Mouse (Mus musculus) heart, adult 18-20 months (tissue): ENCODE measurements around the gene Kcnk1. TPM values are rescaled to one million over a fixed set of nuclear protein-coding genes. Genes with fewer than 3 reads are reported as not detected.

Experiments used
- DNase-seq, 2 experiments: peaks; one replicate each; pipeline ENCODE4 v3.0.0; 2021 to 2022; ENCODE audit warnings: mixed read lengths in 1 of 2
- total RNA-seq, 2 experiments: library from RNA; stranded (reverse); gene quantifications; 2 replicates each; pipeline ENCODE4 v1.2.3; 2021

The Kcnk1 gene
- total RNA-seq, 2 experiments from 2014 or later: 0.45 to 1.0 TPM

- DNase-seq: no peak
These were observed 1.3 kb downstream of the Kcnk1 start for GRCm38 (mm10) chr8:125996031-125996839.

GRCm38 (mm10) chr8:125996980-125997379 lies 2.0 kb downstream of the Kcnk1 start:
- no peak for DNase-seq

- DNase-seq: no peak
These were observed 2.6 kb downstream of the Kcnk1 start for GRCm38 (mm10) chr8:125997550-125997949.

GRCm38 (mm10) chr8:125999842-126000395 lies 4.9 kb downstream of the Kcnk1 start:
- no peak for DNase-seq

- no peak for DNase-seq
These were observed 8.6 kb downstream of the Kcnk1 start for GRCm38 (mm10) chr8:126003546-126003945.

- DNase-seq: no peak
These were observed 10.0 kb downstream of the Kcnk1 start for GRCm38 (mm10) chr8:126004953-126005352.

- no peak for DNase-seq
These were observed 11.5 kb downstream of the Kcnk1 start for GRCm38 (mm10) chr8:126006310-126006990.

GRCm38 (mm10) chr8:126007538-126008330 lies 12.8 kb downstream of the Kcnk1 start:
- no peak for DNase-seq

- DNase-seq: no peak
These were observed 14.0 kb downstream of the Kcnk1 start for GRCm38 (mm10) chr8:126008945-126009344.

GRCm38 (mm10) chr8:126010900-126011299 lies 15.9 kb downstream of the Kcnk1 start:
- no peak for DNase-seq

GRCm38 (mm10) chr8:126012334-126012733 lies 17.4 kb downstream of the Kcnk1 start:
- no peak for DNase-seq

GRCm38 (mm10) chr8:126013646-126014045 lies 18.7 kb downstream of the Kcnk1 start:
- DNase-seq: no peak

- DNase-seq: no peak
These were observed 27.0 kb downstream of the Kcnk1 start for GRCm38 (mm10) chr8:126021932-126022331.

- DNase-seq: no peak
These were observed 28.8 kb downstream of the Kcnk1 start for GRCm38 (mm10) chr8:126023706-126024305.

- no peak for DNase-seq
These were observed 29.9 kb downstream of the Kcnk1 start for GRCm38 (mm10) chr8:126024891-126025290.

- no peak for DNase-seq
These were observed 31.2 kb downstream of the Kcnk1 start for GRCm38 (mm10) chr8:126026121-126026520.

- no peak for DNase-seq
These were observed 31.6 kb downstream of the Kcnk1 start for GRCm38 (mm10) chr8:126026584-126026983.

- no peak for DNase-seq
These were observed 32.5 kb downstream of the Kcnk1 start for GRCm38 (mm10) chr8:126027486-126027885.

- no peak for DNase-seq
These were observed 34.0 kb downstream of the Kcnk1 start for GRCm38 (mm10) chr8:126028941-126029340.

GRCm38 (mm10) chr8:126032776-126033175 lies 37.8 kb downstream of the Kcnk1 start:
- no peak for DNase-seq

GRCm38 (mm10) chr8:126035046-126035445 lies 40.1 kb downstream of the Kcnk1 start:
- peak; percentile 12 to 31 for DNase-seq

- peak; percentile 17 to 43 for DNase-seq
These were observed 41.4 kb downstream of the Kcnk1 start for GRCm38 (mm10) chr8:126036340-126036739.
